Mouse (Mus musculus): ENCODE data around the gene Btnl9. TPM values are rescaled to one million over a fixed set of nuclear protein-coding genes. Genes with fewer than 3 reads are reported as not detected.

Gene Btnl9
- polyA plus RNA-seq (2014; fragmentation: Nextera tagmentation; extraction: Ambion mirVana), result 0.37 TPM in 1 of 2 replicates, not detected in the other

GRCm38 (mm10) chr11:49186955-49187488 lies at the start of gene Btnl9:
Btnl9 (minus strand) TSS chr11:49187159.
- ATAC-seq (no peak), DNase-seq (ENCODE audit: low spot score) (no peak)
- Histone ChIP-seq H3K9ac (ENCODE audit: low read length) (no peak within 1 kb of the TSS), H3K27me3 (replicated peaks; ENCODE audit: control insufficient read depth, insufficient read depth, low read length) (no peaks in the 10 kb centered on the region), H3K36me3 (ENCODE audit: control insufficient read depth, insufficient read depth, low read length) (no peaks in the 10 kb centered on the region), H3K9me3 (replicated peaks; ENCODE audit: control insufficient read depth, low read length) (no peaks in the 10 kb centered on the region), H3K4me1 (ENCODE audit: control insufficient read depth, insufficient read depth, low read length) (no peaks in the 10 kb centered on the region), H3K4me2 (ENCODE audit: low read length) (no peak within 1 kb of the TSS), H3K27ac (ENCODE audit: low read depth, low read length) (no peak within 1 kb of the TSS), H3K4me3 (ENCODE audit: low read depth, low read length) (no peak within 1 kb of the TSS)
- WGBS, result 77% methylated on average over 8 of the region's 8 CpGs

- Histone ChIP-seq H3K9me3 (replicated peaks; ENCODE audit: control insufficient read depth, low read length) (no peaks in the 10 kb centered on the region), H3K27ac (ENCODE audit: low read depth, low read length) (no peak overlapping the region), H3K27me3 (replicated peaks; ENCODE audit: control insufficient read depth, insufficient read depth, low read length) (no peaks in the 10 kb centered on the region), H3K4me1 (ENCODE audit: control insufficient read depth, insufficient read depth, low read length) (no peaks in the 10 kb centered on the region), H3K4me3 (ENCODE audit: low read depth, low read length) (no peak overlapping the region), H3K36me3 (ENCODE audit: control insufficient read depth, insufficient read depth, low read length) (no peaks in the 10 kb centered on the region), H3K9ac (ENCODE audit: low read length) (no peak overlapping the region), H3K4me2 (ENCODE audit: low read length) (no peak overlapping the region)
- no peak for ATAC-seq
- no peak for DNase-seq (ENCODE audit: low spot score)
- 78% methylated on average over 3 of the region's 3 CpGs for WGBS
These were observed 48.7 kb upstream of the Btnl9 start for GRCm38 (mm10) chr11:49235459-49236207.

GRCm38 (mm10) chr11:49232781-49233180 lies 45.8 kb upstream of the Btnl9 start:
- Histone ChIP-seq H3K9me3 (replicated peaks; ENCODE audit: control insufficient read depth, low read length) (no peaks in the 10 kb centered on the region), H3K27ac (ENCODE audit: low read depth, low read length) (no peak overlapping the region), H3K36me3 (ENCODE audit: control insufficient read depth, insufficient read depth, low read length) (no peaks in the 10 kb centered on the region), H3K9ac (ENCODE audit: low read length) (no peak overlapping the region), H3K4me1 (ENCODE audit: control insufficient read depth, insufficient read depth, low read length) (no peaks in the 10 kb centered on the region), H3K4me3 (ENCODE audit: low read depth, low read length) (no peak overlapping the region), H3K4me2 (ENCODE audit: low read length) (no peak overlapping the region), H3K27me3 (replicated peaks; ENCODE audit: control insufficient read depth, insufficient read depth, low read length) (no peaks in the 10 kb centered on the region)
- WGBS, result 83% methylated on average over 3 of the region's 3 CpGs
- ATAC-seq, result no peak
- no peak for DNase-seq (ENCODE audit: low spot score)

GRCm38 (mm10) chr11:49224455-49224854 lies 37.5 kb upstream of the Btnl9 start:
- DNase-seq (ENCODE audit: low spot score), result no peak
- Histone ChIP-seq H3K27me3 (replicated peaks; ENCODE audit: control insufficient read depth, insufficient read depth, low read length) (no peaks in the 10 kb centered on the region), H3K36me3 (ENCODE audit: control insufficient read depth, insufficient read depth, low read length) (no peaks in the 10 kb centered on the region), H3K4me2 (ENCODE audit: low read length) (no peak overlapping the region), H3K27ac (ENCODE audit: low read depth, low read length) (no peak overlapping the region), H3K4me3 (ENCODE audit: low read depth, low read length) (no peak overlapping the region), H3K9ac (ENCODE audit: low read length) (no peak overlapping the region), H3K4me1 (ENCODE audit: control insufficient read depth, insufficient read depth, low read length) (no peaks in the 10 kb centered on the region), H3K9me3 (replicated peaks; ENCODE audit: control insufficient read depth, low read length) (no peaks in the 10 kb centered on the region)
- 55% methylated on average over 1 of the region's 1 CpGs for whole genome bisulfite sequencing
- ATAC-seq, result no peak

- Histone ChIP-seq H3K4me3 (ENCODE audit: low read depth, low read length) (no peak overlapping the region), H3K4me1 (ENCODE audit: control insufficient read depth, insufficient read depth, low read length) (no peaks in the 10 kb centered on the region), H3K27me3 (replicated peaks; ENCODE audit: control insufficient read depth, insufficient read depth, low read length) (no peaks in the 10 kb centered on the region), H3K9ac (ENCODE audit: low read length) (no peak overlapping the region), H3K4me2 (ENCODE audit: low read length) (no peak overlapping the region), H3K36me3 (ENCODE audit: control insufficient read depth, insufficient read depth, low read length) (peaks cover 37% of the 10 kb centered on the region), H3K9me3 (replicated peaks; ENCODE audit: control insufficient read depth, low read length) (no peaks in the 10 kb centered on the region), H3K27ac (ENCODE audit: low read depth, low read length) (no peak overlapping the region)
- DNase-seq (ENCODE audit: low spot score), result no peak
- ATAC-seq, result no peak
- 89% methylated on average over 2 of the region's 2 CpGs for WGBS
These were observed 32.3 kb upstream of the Btnl9 start for GRCm38 (mm10) chr11:49219271-49219670.

GRCm38 (mm10) chr11:49213505-49213904 lies 26.5 kb upstream of the Btnl9 start:
- no peaks in the 10 kb centered on the region for H3K27me3 ChIP-seq (replicated peaks; ENCODE audit: control insufficient read depth, insufficient read depth, low read length)
- no peak for DNase-seq (ENCODE audit: low spot score)
- no peak overlapping the region for H3K27ac ChIP-seq (ENCODE audit: low read depth, low read length)
- 96% methylated on average over 1 of the region's 1 CpGs for WGBS
- peaks cover 48% of the 10 kb centered on the region for H3K36me3 ChIP-seq (ENCODE audit: control insufficient read depth, insufficient read depth, low read length)
- no peak for ATAC-seq
- H3K4me2 ChIP-seq (ENCODE audit: low read length), result no peak overlapping the region
- H3K4me1 ChIP-seq (ENCODE audit: control insufficient read depth, insufficient read depth, low read length), result no peaks in the 10 kb centered on the region
- no peaks in the 10 kb centered on the region for H3K9me3 ChIP-seq (replicated peaks; ENCODE audit: control insufficient read depth, low read length)
- H3K9ac ChIP-seq (ENCODE audit: low read length), result no peak overlapping the region
- H3K4me3 ChIP-seq (ENCODE audit: low read depth, low read length), result no peak overlapping the region

GRCm38 (mm10) chr11:49212577-49212976 lies 25.6 kb upstream of the Btnl9 start:
- Histone ChIP-seq H3K36me3 (ENCODE audit: control insufficient read depth, insufficient read depth, low read length) (peaks cover 48% of the 10 kb centered on the region), H3K9ac (ENCODE audit: low read length) (no peak overlapping the region), H3K4me3 (ENCODE audit: low read depth, low read length) (no peak overlapping the region), H3K27ac (ENCODE audit: low read depth, low read length) (no peak overlapping the region), H3K9me3 (replicated peaks; ENCODE audit: control insufficient read depth, low read length) (no peaks in the 10 kb centered on the region), H3K4me1 (ENCODE audit: control insufficient read depth, insufficient read depth, low read length) (no peaks in the 10 kb centered on the region), H3K27me3 (replicated peaks; ENCODE audit: control insufficient read depth, insufficient read depth, low read length) (no peaks in the 10 kb centered on the region), H3K4me2 (ENCODE audit: low read length) (no peak overlapping the region)
- DNase-seq (ENCODE audit: low spot score) (no peak), ATAC-seq (no peak)

- WGBS, result 100% methylated on average over 1 of the region's 1 CpGs
- peaks cover 10% of the 10 kb centered on the region for H3K36me3 ChIP-seq (ENCODE audit: control insufficient read depth, insufficient read depth, low read length)
- no peak for ATAC-seq
- no peak overlapping the region for H3K27ac ChIP-seq (ENCODE audit: low read depth, low read length)
- H3K4me1 ChIP-seq (ENCODE audit: control insufficient read depth, insufficient read depth, low read length), result peaks cover 5% of the 10 kb centered on the region
- H3K27me3 ChIP-seq (replicated peaks; ENCODE audit: control insufficient read depth, insufficient read depth, low read length), result no peaks in the 10 kb centered on the region
- no peaks in the 10 kb centered on the region for H3K9me3 ChIP-seq (replicated peaks; ENCODE audit: control insufficient read depth, low read length)
- no peak overlapping the region for H3K4me3 ChIP-seq (ENCODE audit: low read depth, low read length)
- H3K4me2 ChIP-seq (ENCODE audit: low read length), result no peak overlapping the region
- DNase-seq (ENCODE audit: low spot score), result no peak
- no peak overlapping the region for H3K9ac ChIP-seq (ENCODE audit: low read length)
These were observed 20.5 kb upstream of the Btnl9 start for GRCm38 (mm10) chr11:49207495-49207894.

- ATAC-seq, result no peak
- Histone ChIP-seq H3K4me3 (ENCODE audit: low read depth, low read length) (no peak overlapping the region; the same call in 1 of the 2 replicates), H3K36me3 (ENCODE audit: control insufficient read depth, insufficient read depth, low read length) (peaks cover 6% of the 10 kb centered on the region; the same call in 1 of the 2 replicates), H3K27me3 (replicated peaks; ENCODE audit: control insufficient read depth, insufficient read depth, low read length) (no peaks in the 10 kb centered on the region), H3K4me2 (ENCODE audit: low read length) (peak overlapping the region; percentile 67), H3K27ac (ENCODE audit: low read depth, low read length) (no peak overlapping the region), H3K9me3 (replicated peaks; ENCODE audit: control insufficient read depth, low read length) (no peaks in the 10 kb centered on the region), H3K4me1 (ENCODE audit: control insufficient read depth, insufficient read depth, low read length) (peaks cover 5% of the 10 kb centered on the region), H3K9ac (ENCODE audit: low read length) (no peak overlapping the region)
- 90% methylated on average over 6 of the region's 6 CpGs for WGBS
- no peak for DNase-seq (ENCODE audit: low spot score)
These were observed 18.2 kb upstream of the Btnl9 start for GRCm38 (mm10) chr11:49205080-49205590.
